Mouse (Mus musculus) cerebellum, postnatal 25 days (tissue): ENCODE measurements around the gene Acbd6.

Experiments
- DNase-seq, 2 experiments: peaks; one replicate each; pipeline ENCODE4 v3.0.0; 2021; ENCODE audit warnings: mixed read lengths in 2 of 2

The Acbd6 gene

DNA sequence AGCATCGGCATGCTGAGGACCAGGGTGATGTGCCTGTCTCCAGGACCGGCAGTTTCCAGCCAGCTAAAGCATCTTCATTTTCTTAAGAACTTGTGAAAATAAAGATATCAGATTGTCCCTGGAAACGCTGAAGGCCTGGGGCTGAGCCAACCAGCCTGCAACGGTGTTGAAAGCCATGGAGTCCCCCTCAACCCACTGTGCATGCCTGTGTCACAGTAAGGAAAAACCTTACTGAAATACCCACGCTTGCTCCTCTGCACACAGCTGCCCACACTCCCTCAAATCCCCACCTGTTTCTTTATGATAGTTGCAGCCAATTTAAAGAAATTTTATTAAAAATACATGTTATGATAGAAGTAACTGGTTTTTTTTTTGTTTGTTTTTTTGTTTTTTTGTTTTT lies 98.4 kb downstream of the Acbd6 start:
- DNase-seq = no peak

DNA sequence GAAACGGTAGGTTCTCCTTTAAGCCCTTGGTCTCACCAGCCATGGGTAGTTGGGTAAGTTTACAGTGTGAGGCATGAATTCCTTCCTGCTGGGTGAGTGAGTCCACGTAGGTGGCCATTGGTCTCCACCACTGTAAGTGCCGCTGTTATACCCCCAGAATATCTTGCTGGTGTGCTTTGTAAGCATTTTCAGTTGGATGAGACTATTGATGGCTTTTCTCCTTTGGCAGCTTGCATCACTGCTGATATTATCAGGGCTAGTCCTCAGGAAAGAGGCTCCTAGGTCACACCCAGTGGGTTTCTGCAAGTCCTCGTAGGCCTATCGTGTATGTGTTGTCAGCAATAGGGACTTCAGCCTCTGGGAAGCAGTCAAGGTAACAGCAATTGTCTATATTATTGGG lies 106.1 kb downstream of the Acbd6 start:
- no peak for DNase-seq

DNA sequence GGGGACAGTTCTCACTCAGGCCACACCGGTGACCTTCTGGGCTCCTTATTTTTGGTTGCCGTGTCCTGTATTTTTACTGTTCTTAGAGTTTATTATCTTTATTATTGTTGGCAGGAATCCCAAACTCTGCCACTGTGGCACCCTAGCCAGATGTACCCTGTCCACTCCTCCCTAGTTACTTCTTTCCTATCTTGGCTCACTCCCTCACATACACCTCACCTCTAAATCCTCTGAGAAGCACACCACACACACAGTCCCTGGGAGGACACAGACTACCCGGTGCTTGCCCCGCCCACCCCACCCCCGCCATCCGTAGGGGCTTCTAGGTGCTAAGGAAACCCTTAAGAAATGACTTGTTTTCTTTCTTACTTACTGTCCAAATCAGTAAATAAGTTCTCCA lies 117.7 kb downstream of the Acbd6 start:
- no peak for DNase-seq

DNA sequence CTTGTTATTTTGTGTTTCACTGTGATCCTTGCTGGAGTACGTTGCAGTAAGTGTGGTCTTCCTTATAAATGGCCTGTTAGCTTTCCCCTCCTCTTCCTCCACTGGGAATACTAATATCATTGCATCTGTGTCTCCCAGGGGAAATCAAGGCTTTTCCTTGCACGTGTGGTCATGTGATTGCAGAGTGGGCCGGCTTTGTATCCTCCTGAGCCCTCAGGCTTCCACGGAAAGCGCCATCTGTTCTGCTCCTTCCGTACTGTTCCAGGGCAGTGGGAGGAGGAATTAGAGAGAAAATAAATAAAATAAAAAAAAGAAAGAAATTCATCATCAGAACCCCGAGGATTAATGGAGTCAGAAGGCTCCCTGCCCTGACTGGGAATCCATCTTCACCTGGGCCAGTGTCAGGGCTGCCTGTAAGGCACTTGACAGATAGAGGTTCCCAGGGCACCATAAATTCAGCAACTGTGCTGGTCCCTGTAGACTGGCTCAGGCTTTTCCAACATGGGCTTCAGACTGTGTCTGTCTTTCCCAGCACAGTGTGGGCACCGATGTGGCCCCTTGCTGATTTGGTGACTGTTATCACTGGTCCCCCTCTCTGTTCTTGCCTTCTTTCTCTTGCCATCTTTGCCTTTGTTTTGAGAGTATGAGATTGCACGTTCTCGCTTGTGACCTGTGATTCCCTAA lies 123.3 kb downstream of the Acbd6 start:
- DNase-seq = peak in 1 of 2 experiments; percentile 40

DNA sequence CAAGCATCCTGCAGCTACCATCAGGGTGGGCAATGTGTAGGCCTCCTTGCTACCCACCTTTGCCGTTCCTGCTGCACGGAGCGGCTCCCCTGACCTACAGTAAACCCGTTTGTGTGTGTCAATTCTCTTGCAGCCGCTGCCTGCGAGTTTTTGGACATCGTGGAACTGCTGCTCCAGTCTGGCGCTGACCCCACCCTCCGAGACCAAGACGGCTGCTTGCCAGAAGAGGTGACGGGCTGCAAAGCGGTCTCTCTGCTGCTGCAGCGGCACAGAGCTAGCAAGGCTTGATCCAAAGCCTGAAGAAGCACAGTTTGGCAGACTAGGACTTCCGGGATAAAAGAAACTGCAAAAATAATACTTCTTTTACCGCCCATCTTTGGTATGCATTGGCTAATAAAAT lies 128.9 kb downstream of the Acbd6 start:
- peak in 1 of 2 experiments; percentile 23 for DNase-seq

DNA sequence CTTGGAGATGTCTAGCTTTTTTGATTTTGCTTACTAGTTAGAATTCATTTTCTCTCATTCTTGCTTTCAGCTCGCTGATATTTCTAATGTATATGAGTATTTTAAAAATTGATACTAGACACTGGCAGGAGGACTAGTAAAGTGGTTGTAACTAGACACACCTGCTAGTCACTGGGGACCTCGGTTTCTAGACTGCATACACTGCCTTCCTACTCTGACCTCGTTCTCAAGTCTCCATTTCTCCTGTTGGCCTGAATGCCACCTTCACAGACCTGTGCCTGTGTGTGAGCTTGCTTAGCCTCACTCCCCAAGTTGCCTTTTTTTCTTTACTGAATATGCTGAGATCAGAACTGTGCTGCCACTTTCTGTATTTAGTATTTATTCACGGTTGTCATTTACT lies 131.2 kb downstream of the Acbd6 start:
- DNase-seq = no peak

DNA sequence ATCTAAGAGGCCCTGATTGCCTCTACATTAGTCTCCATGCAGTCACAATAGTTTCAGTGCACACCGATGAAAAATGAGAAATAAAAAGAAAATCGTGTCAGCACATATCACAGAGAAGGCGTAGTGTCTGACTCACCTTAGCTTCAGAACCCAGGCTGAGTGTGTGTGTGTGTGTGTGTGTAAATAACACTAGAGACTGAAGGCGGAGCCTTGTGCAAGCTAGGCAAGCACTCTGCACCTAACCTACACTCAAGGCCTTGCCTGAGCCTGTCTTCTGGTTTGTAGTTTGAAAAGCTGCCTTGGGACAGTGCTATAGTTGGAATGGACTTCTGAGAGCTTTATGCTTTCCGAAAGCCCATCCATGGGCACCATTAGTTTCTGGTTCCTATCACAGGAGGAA lies 131.6 kb downstream of the Acbd6 start:
- DNase-seq = no peak

DNA sequence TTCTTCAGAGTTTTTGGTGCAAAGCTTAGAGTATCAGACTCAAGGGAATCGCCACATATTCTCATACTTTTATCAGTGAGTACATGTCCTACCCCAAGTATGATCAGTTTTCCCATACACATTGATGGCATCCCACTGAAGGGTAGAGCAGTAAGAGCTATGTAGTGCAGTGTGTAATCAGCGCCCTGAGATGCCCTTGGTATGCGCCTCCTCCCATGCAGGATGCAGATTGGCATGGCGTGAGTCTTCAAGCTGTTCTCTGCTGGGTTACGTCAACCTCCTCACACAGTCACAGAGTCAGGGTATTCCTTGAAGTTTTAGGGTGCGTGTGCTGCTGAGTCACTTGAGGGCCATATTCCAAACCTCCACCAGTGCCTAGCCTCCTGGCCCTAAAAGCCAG lies 134.3 kb downstream of the Acbd6 start:
- DNase-seq = no peak

DNA sequence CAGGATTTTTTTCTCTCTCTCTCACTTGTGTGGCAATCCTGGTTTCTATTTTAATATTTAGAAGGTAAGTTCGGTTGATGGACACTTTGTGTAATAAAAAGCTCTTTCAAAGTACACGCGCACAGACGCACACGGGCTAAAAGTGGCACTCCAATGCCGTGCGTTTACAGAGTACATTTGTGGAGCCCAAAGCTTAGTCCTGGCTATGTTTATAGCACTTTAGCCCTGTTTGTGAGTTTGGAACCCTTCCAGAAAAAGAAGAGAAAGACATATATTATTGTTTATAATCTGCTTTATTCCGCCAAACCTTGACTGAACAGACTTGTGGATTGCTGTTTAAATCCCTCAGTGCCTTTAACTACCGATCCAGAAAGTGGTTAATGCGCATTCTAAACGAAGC lies 135.1 kb downstream of the Acbd6 start:
- DNase-seq = no peak

DNA sequence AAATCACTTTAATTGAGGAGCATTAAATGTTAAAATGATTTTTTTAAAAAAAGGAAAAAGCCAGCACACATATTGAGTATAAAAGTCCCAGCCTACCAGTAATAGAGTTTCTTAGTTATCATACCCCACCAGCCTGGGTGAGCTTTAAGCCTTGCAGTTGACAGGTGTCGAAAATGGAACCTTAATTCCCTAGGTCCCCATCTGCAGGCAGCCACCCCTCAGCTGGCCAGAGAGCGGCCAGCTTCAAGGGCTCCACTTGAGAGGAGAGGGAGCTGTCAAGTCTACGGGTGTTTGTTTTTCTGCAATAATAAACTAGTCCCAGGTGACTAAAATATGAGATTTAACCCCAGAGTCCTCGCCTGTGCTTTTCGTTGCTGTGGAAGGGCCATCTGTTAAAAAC lies 135.5 kb downstream of the Acbd6 start:
- no peak for DNase-seq

DNA sequence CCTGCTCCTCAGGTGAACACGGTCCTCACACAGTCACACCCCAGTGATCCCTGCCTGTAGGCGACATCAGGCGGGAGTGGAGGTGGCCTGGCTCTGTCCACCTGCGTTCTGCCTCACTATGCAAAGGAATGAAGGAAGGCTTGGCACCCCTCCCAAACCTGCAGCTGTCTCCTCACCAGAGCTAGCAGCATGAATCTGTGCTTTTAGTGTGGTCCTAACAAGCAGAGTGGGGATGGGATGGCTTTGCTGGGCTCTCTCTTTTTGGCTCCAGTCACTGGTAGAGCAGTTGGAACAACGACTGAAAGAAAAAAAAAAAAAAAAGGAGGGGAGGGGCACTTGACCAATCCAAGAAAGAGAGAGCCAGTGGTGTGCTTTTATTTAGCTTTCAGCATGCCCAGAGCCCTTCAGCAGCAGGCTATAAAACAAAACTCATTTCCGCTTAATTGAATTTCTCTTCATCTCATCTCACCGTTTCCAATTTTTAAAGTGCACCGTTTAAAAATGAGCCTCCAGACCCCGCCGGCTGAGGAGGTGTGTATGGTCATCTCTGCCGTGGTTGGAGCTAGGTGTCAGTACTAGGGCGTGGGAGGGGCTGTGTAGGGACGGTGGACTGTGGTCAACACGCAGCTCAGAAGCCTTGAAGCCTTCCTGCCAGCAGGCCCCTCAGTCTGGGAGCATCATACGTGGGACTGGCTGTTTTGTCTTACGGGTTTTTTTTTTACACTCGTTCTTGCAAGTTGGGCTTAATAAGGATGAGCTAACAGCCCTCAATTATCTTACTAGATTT lies 140.6 kb downstream of the Acbd6 start:
- peak; percentile 62 to 79 for DNase-seq

DNA sequence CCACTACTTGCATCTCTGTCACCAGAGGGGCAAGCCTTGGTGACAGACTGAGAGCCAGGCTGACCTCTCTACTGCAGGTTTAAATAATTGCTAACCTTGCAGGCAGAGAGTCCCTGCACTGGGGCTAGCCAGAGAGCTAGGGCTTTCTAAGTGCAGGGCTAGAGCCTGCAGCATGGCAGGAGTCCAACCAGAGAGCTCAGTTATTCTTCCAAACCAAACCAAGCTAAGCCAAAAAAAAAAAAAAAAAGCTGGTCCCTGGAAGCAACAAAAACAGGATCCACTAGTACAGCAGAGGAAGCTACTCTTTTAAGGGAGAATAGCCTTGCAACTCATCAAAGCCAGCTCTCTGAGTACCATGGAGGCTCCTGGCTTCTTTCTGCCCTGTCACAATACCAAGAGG lies 143.0 kb downstream of the Acbd6 start:
- DNase-seq = no peak

DNA sequence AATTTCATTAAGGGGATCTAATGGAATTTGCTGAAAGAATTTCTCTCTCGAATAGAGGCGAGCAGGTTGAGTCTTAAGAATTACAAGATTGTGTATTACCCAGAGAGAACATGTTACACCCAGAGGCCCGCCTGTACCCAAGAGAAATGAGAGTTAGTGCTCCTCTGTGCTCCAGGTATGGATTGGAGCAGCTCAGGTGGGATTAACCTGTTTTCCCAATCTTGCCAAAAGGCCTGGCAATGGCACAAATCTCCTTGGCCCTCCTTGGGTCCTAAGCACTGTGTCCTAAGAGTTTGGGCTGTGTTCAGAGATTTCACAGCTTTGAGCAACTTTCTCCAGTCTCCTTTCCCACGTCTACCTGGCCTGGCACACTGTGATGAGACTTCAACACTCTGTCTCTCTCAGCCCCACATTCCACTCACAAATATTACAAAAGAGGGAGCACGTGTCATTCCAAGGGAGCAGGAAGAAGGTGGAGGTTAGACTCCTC lies 145.3 kb downstream of the Acbd6 start:
- no peak for DNase-seq

DNA sequence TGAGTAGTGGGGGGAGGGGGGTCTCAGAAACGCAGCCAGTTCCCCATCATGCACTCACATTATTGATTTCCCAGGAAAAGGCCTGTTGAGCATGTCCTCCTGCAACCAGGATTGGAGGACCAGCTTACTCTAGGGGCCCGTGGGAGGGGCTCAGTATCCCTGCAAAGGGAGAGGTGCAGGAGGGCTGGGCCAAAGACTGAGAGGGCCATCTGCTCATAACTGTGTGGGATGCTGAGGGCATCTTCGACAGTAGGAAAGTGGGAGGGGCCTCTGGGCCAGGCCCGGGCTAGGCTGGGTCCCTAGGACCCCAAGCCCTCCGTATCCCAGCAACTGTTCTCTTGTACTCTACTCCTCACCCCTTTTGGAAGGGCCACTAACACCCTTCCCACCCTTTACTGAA lies 146.3 kb downstream of the Acbd6 start:
- no peak for DNase-seq

DNA sequence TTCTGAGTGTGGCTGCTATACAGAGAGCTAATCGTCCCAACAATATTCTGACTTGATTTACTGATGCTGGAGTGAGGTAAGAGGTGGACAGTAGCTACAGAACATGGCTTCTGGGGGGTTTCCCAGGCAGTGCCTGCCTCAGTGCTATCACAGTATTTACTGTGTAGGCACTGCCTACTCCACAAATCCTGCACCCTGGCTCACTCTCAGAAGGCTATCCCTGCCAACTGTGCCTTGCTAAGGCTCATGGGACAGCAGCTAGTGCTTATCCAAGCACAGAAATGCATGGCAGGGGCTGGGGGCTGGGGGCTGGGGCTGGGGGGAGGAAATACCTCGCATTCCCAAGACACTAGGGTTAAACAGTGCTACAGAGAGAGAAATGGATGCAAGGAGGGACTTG lies 155.4 kb downstream of the Acbd6 start:
- no peak for DNase-seq

DNA sequence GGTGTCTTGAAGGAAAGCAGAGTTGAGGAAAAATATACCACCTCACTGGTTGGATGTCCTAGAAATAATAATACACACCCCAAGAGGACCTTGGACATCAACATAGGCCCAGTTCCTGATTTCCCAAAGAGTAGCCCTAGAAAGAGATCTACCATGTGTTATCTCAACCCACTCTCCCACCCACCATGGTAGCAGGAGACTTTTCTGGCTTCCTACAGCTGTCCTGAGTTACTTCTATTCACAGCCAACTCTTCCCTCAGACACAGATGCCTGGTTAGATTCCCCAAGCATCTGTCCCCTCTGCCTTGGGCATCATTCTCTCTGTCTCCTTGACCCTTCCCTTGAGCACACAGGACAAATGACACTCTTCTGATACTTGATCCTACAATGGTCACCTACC lies 157.4 kb downstream of the Acbd6 start:
- DNase-seq = no peak

DNA sequence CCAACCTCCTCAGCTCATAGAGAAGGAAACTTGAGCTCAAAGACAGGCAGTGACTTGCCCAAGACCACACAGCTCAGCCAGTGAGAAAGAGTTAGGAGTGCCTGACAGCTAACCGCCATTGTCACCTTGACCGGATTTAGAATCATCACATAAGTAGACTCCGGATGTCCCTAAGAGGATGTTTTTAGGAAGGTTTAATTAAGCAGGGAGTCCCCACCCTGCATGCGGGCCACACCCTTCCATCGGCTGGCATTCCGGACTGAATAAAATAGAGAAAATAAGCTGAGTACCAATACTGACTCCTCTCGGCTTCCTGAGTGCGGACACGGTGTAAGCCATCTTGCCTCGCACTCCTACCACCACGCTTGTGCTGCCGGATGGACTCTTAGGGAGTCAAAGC lies 159.4 kb downstream of the Acbd6 start:
- DNase-seq = no peak

DNA sequence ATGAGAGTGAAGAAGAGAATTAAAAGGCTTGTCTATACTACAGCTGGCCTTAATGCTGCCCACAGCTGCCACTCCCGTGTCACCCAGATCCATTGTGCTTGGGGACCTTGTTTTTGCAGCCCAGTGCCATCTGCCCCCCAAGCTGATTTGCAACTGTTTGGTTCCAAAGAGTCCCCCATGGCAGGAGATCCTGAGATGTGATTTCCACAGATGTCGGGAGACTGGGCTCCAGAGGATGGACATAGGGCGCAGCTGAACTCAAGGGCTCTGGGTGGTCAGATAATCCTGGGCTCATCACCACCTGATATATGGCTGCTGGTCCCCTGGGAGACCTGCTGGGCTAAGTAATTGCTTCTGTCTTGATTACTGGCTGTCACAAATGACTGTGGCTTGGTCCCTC lies 160.9 kb downstream of the Acbd6 start:
- no peak for DNase-seq

DNA sequence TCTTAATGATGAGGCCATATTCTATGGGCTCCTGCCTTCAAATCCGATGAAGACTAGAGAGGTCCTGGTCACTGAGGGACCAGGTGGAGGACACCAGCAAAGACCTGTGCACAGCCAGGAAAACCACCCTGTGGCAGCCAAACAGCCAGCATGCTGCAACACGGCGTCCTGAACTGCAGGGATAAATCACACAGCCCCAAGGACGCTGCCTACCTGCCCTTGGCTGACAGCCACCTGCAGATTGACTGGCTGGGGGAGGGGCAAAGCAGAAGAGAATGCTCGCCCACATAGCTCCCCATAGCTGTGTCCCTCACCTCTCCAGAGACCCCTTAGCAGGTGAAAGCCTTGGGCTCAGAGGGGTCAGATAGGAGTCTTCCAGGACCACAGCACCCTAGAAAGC lies 162.1 kb downstream of the Acbd6 start:
- DNase-seq = no peak

DNA sequence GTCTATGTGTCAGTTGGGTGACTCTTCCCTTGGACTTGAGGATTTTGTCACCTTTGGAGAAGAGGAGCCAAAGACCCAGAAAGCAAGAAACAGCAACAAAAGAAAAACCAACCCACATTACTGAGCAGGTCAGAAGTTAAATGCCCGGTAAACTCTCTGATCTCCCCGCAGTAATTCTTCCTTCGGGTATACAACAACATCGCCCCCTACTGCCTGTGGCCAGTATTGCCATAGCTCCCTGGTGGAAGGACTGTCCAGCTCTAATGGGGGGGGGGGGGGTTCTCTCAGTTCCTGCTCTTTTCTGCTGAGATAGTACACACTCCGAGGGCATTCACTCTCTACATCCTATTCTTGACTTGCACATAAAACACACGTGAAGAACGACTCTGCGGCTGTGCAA lies 163.5 kb downstream of the Acbd6 start:
- peak; percentile 50 to 79 for DNase-seq

DNA sequence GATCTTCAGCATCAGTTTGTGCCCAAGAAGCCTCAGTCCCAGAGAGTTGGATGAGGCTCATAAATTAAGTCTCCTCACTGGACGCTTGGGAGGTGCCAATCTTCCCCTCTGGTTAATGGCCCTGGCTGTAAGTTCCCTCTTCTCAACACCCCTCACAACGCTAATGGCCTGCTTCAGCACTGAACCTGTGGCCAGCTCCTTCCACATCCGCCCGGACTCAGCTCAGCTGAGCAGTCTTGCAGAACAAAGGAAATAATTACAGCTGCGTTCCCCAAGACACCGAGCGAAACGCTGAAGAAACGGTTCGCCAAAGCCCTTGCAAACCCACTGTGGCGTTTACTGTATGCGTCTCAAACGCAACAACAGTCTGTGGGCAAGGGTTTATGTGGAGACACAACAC lies 164.3 kb downstream of the Acbd6 start:
- no peak for DNase-seq

DNA sequence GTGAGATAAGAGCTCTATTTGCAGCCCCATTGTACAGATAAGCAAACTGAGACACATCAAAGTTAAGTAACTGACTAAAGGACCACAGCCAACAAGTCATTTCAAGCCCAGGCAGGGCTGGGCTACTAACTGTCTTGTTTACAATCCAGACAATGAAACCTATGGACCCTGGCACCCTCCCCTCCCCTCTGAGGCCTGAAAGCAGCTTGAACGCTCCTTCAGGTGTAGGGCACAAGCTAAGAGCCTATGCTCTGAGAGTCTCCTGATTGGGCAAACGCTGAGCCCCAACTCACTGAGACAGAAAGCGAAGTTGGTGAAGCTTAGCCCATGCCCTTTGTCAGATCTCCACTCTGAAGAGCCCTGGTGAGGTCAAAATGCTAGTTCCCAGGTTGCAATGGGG lies 166.4 kb downstream of the Acbd6 start:
- DNase-seq = no peak

DNA sequence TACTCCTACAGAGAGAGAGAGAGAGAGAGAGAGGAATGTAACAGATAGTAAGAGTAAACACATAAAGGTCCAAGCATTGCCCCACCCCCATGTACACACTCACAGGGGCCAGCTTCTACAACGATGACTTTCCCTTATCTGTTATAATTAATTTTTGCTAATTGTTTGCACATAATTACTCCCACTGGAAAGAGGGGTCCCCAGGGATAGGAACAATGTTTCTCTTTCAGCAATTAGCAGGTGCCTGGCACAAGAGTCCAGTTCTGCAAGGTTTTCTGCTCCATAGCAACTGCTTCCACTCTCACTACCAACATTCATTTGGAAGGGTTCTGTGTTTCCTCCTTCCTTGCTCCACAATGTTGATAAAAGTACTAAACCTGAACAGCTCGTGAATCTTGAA lies 168.0 kb downstream of the Acbd6 start:
- DNase-seq = no peak

DNA sequence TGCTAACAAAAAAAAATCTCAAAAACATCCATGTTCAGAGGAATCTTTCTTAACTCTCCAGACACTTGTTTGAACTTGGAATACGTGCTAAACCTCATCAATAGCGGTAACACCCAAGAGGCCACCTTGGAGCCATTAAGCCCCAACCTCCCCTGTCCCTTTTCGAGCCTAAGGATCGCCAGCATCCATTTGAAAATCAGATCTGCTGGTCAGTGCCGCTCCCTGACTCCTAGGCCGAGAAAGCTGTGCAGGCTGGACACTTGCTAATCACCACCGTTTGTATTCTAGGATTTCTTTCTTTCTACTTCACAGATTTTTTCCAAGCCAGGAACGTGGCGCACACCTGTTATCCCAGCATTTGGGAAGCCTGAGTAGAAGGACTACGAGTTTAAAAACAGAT lies 169.9 kb downstream of the Acbd6 start:
- no peak for DNase-seq
